Mouse (Mus musculus) ZHBTc4 (cell line): ENCODE measurements around the gene Bod1.

Experiments
- DNase-seq: peaks from one replicate; pipeline ENCODE4 v3.0.0-alpha.2; 2011; ENCODE audit warnings: low read depth, low spot score

The Bod1 gene

GRCm38 (mm10) chr11:31669172-31669869, 2.4 kb downstream of the Bod1 start:
- peak; percentile 35 for DNase-seq

- peak; percentile 67 for DNase-seq
Observed at GRCm38 (mm10) chr11:31664186-31664585, 7.5 kb downstream of the Bod1 start.

- DNase-seq = no peak
Observed at GRCm38 (mm10) chr11:31663501-31663900, 8.2 kb downstream of the Bod1 start.

GRCm38 (mm10) chr11:31662872-31663446, 8.7 kb downstream of the Bod1 start:
- no peak for DNase-seq

- no peak for DNase-seq
Observed at GRCm38 (mm10) chr11:31662214-31662613, 9.5 kb downstream of the Bod1 start.

GRCm38 (mm10) chr11:31657806-31658175, 13.9 kb downstream of the Bod1 start:
- no peak for DNase-seq

GRCm38 (mm10) chr11:31657168-31657805, 14.4 kb downstream of the Bod1 start:
- DNase-seq = peak; percentile 54

GRCm38 (mm10) chr11:31649507-31649906, 22.2 kb downstream of the Bod1 start:
- no peak for DNase-seq

- no peak for DNase-seq
Observed at GRCm38 (mm10) chr11:31647268-31647667, 24.4 kb downstream of the Bod1 start.

- no peak for DNase-seq
Observed at GRCm38 (mm10) chr11:31646571-31646970, 25.1 kb downstream of the Bod1 start.

GRCm38 (mm10) chr11:31643120-31643519, 28.6 kb downstream of the Bod1 start:
- DNase-seq = no peak

- DNase-seq = peak; percentile 35
Observed at GRCm38 (mm10) chr11:31641066-31641810, 30.4 kb downstream of the Bod1 start.

- DNase-seq = no peak
Observed at GRCm38 (mm10) chr11:31640187-31640586, 31.5 kb downstream of the Bod1 start.

- peak; percentile 84 for DNase-seq
Observed at GRCm38 (mm10) chr11:31637788-31638373, 33.8 kb downstream of the Bod1 start.

GRCm38 (mm10) chr11:31628700-31629099, 43.0 kb downstream of the Bod1 start:
- peak; percentile 70 for DNase-seq

GRCm38 (mm10) chr11:31620796-31621195, 50.9 kb downstream of the Bod1 start:
- peak; percentile 57 for DNase-seq

- no peak for DNase-seq
Observed at GRCm38 (mm10) chr11:31617797-31618196, 53.9 kb downstream of the Bod1 start.

GRCm38 (mm10) chr11:31617236-31617635, 54.4 kb downstream of the Bod1 start:
- DNase-seq = no peak

- DNase-seq = no peak
Observed at GRCm38 (mm10) chr11:31616722-31617121, 55.0 kb downstream of the Bod1 start.
